Mouse (Mus musculus): Measurements from ENCODE around the gene Shpk. TPM values are rescaled to one million over a fixed set of nuclear protein-coding genes. Genes with fewer than 3 reads are reported as not detected.
A peak's percentile ranks its signal among the peaks of the same experiment; 100 is the strongest.

Gene Shpk
- 1 to 10 TPM; 1.9 TPM for total RNA-seq (2021)
- long read RNA-seq, experiment 1, partial matches to known transcripts = 1 of 4 reads
- long read RNA-seq, experiment 1, other reads (novel, unspliced or antisense) = 1 of 4 reads
- long read RNA-seq, experiment 2, partial matches to known transcripts = 0 of 2 reads
- long read RNA-seq, experiment 2, other reads (novel, unspliced or antisense) = 1 of 2 reads

GRCm38 (mm10) chr11:73199230-73199712, at the start of gene Shpk:
Gene Shpk (plus strand): TSS chr11:73199460.
- DNase-seq = peak; percentile 88

- DNase-seq = no peak
Measured at GRCm38 (mm10) chr11:73155071-73155470, 44.2 kb upstream of the Shpk start.

GRCm38 (mm10) chr11:73159957-73160810, 39.1 kb upstream of the Shpk start, which contains the start of gene P2rx5:
Gene P2rx5 (plus strand): TSS chr11:73160421.
- peak; percentile 74 for DNase-seq

- peak; percentile 47 for DNase-seq
Measured at GRCm38 (mm10) chr11:73160811-73161200, 38.5 kb upstream of the Shpk start.

- no peak for DNase-seq
Measured at GRCm38 (mm10) chr11:73161616-73162015, 37.6 kb upstream of the Shpk start.

- DNase-seq = no peak
Measured at GRCm38 (mm10) chr11:73162284-73162683, 37.0 kb upstream of the Shpk start.

- no peak for DNase-seq
Measured at GRCm38 (mm10) chr11:73168071-73168470, 31.2 kb upstream of the Shpk start.

GRCm38 (mm10) chr11:73168576-73168975, 30.7 kb upstream of the Shpk start:
- DNase-seq = no peak

GRCm38 (mm10) chr11:73169231-73169630, 30.0 kb upstream of the Shpk start:
- peak; percentile 71 for DNase-seq

GRCm38 (mm10) chr11:73172186-73172585, 27.1 kb upstream of the Shpk start:
- DNase-seq = peak; percentile 31

GRCm38 (mm10) chr11:73175612-73176011, 23.6 kb upstream of the Shpk start:
- no peak for DNase-seq

- no peak for DNase-seq
Measured at GRCm38 (mm10) chr11:73176186-73176585, 23.1 kb upstream of the Shpk start.

GRCm38 (mm10) chr11:73176608-73177508, 22.4 kb upstream of the Shpk start, which contains the start of the genes Emc6 and Tax1bp3:
Gene Emc6 (minus strand): TSS chr11:73177037.
Gene Tax1bp3 (plus strand): TSS chr11:73177083.
- DNase-seq = peak; percentile 97

GRCm38 (mm10) chr11:73177509-73177875, 21.8 kb upstream of the Shpk start:
- peak; percentile 83 for DNase-seq

GRCm38 (mm10) chr11:73177895-73178294, 21.4 kb upstream of the Shpk start:
- DNase-seq = no peak

GRCm38 (mm10) chr11:73185872-73186615, 13.2 kb upstream of the Shpk start:
- DNase-seq = no peak

GRCm38 (mm10) chr11:73187231-73187630, 12.0 kb upstream of the Shpk start:
- no peak for DNase-seq

GRCm38 (mm10) chr11:73193047-73193446, 6.2 kb upstream of the Shpk start:
- no peak for DNase-seq

- DNase-seq = no peak
Measured at GRCm38 (mm10) chr11:73194444-73194843, 4.8 kb upstream of the Shpk start.

GRCm38 (mm10) chr11:73198190-73198589, 1.1 kb upstream of the Shpk start:
- DNase-seq = no peak

- peak; percentile 63 for DNase-seq
Measured at GRCm38 (mm10) chr11:73198603-73199229, 544 bp upstream of the Shpk start, which contains the start of gene Ctns. Gene Ctns (minus strand): TSS chr11:73199042.
